Mouse (Mus musculus) bone marrow macrophage, adult 2 months (primary cell): ENCODE data around the gene Dclk3. TPM values are rescaled to one million over a fixed set of nuclear protein-coding genes. Genes with fewer than 3 reads are reported as not detected.

ENCODE experiments used
- H3K27ac ChIP-seq: 2 replicates; pipeline ENCODE4 v1.5.1; 2012; ENCODE audit warnings: low read depth, low read length; ENCODE audit not compliant: insufficient read depth
- H3K4me1 ChIP-seq: 2 replicates; pipeline ENCODE4 v1.6.1; 2012; ENCODE audit warnings: low read length; ENCODE audit not compliant: control insufficient read depth, insufficient read depth
- H3K4me3 ChIP-seq: 2 replicates; pipeline ENCODE4 v1.5.1; 2012; ENCODE audit warnings: mild to moderate bottlenecking, low read length, moderate library complexity; ENCODE audit not compliant: insufficient read depth
- CTCF ChIP-seq: IDR thresholded peaks from 2 replicates; pipeline ENCODE4 v1.5.1; 2012; ENCODE audit warnings: low read depth, mild to moderate bottlenecking, low read length, moderate library complexity
- POLR2A ChIP-seq: IDR thresholded peaks from 2 replicates; pipeline ENCODE4 v1.6.1; 2012; ENCODE audit warnings: mild to moderate bottlenecking, low read depth, low read length, borderline replicate concordance
- polyA plus RNA-seq: library from polyadenylated mRNA; stranded (reverse); fragments of >200 nt; gene quantifications from 2 replicates; pipeline ENCODE4 v1.2.4, GENCODE M21; 2012; ENCODE audit not compliant: missing spikeins, insufficient read depth, insufficient read length

Dclk3 gene
- polyA plus RNA-seq, 1 experiment = not detected

DNA sequence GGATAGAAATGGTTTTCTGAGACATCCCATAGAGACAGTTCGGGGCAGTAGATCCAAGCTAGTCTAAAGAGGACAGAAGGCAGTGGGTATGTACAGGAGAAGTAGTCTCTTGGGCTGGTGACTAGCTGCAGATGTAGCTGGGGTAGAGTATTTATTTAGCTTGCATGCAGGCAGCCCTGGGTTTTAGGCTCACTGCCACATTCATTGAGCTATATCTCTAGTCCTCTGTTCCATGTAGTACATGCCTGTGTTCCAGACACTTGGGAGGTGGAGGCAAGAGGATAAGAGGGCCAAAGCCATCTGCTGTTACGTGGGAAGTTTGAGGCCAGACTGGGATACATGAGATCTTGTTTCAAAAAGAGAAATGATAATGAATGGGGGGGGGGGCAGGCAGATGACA lies 3.5 kb upstream of the Dclk3 start:
- Histone ChIP-seq H3K4me1 (peaks cover 6% of the 10 kb centered on the region), H3K4me3 (no peak overlapping the region), H3K27ac (no peak overlapping the region)
- TF ChIP-seq POLR2A = no peak
- no peak for TF ChIP-seq CTCF

GRCm38 (mm10) chr9:111439836-111440201 lies 938 bp downstream of the Dclk3 start:
- TF ChIP-seq POLR2A = no peak
- TF ChIP-seq CTCF = no peak
- Histone ChIP-seq H3K27ac (no peak overlapping the region), H3K4me1 (no peaks in the 10 kb centered on the region), H3K4me3 (no peak overlapping the region)

- TF ChIP-seq CTCF (no peak), POLR2A (no peak)
- no peak overlapping the region for H3K27ac ChIP-seq
- H3K4me1 ChIP-seq = no peaks in the 10 kb centered on the region
Measured at GRCm38 (mm10) chr9:111440446-111440845, 1.6 kb downstream of the Dclk3 start.

GRCm38 (mm10) chr9:111441151-111441550 lies 2.3 kb downstream of the Dclk3 start:
- Histone ChIP-seq H3K27ac (no peak overlapping the region), H3K4me3 (no peak overlapping the region), H3K4me1 (no peaks in the 10 kb centered on the region)
- TF ChIP-seq CTCF (no peak), POLR2A (no peak)

More at GRCm38 (mm10) chr9:111440446-111440845, 1.6 kb downstream of the Dclk3 start:
- H3K4me3 ChIP-seq = no peak overlapping the region

- TF ChIP-seq CTCF (no peak), POLR2A (no peak)
- no peak overlapping the region for H3K27ac ChIP-seq
- no peak overlapping the region for H3K4me3 ChIP-seq
- no peaks in the 10 kb centered on the region for H3K4me1 ChIP-seq
Measured at GRCm38 (mm10) chr9:111446204-111446603, 7.3 kb downstream of the Dclk3 start.

GRCm38 (mm10) chr9:111448976-111449375 lies 10.1 kb downstream of the Dclk3 start:
- H3K27ac ChIP-seq = no peak overlapping the region
- H3K4me3 ChIP-seq = no peak overlapping the region
- no peak for TF ChIP-seq CTCF
- no peak for TF ChIP-seq POLR2A
- H3K4me1 ChIP-seq = no peaks in the 10 kb centered on the region

DNA sequence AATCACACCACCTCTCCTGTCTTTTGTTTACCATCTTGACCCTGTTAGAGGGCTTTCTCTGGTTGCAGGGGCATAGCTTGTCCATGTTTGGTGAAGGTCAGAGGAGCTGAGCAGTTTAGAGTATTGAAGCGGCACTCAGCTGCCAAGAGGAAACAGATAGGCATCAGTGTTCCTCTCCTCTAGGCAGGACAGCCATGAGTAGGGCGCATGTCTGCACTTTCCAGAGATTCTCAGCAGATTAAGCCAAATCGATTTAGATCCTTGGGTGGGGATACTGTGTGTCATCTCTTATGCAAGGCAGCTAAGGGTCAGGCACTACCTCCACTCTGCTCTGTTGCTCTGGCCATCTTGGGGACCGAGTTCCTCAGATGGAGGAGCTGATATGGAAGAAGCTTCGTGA lies 11.0 kb downstream of the Dclk3 start:
- TF ChIP-seq CTCF = no peak
- no peak for TF ChIP-seq POLR2A
- Histone ChIP-seq H3K27ac (no peak overlapping the region), H3K4me1 (no peaks in the 10 kb centered on the region), H3K4me3 (no peak overlapping the region)

DNA sequence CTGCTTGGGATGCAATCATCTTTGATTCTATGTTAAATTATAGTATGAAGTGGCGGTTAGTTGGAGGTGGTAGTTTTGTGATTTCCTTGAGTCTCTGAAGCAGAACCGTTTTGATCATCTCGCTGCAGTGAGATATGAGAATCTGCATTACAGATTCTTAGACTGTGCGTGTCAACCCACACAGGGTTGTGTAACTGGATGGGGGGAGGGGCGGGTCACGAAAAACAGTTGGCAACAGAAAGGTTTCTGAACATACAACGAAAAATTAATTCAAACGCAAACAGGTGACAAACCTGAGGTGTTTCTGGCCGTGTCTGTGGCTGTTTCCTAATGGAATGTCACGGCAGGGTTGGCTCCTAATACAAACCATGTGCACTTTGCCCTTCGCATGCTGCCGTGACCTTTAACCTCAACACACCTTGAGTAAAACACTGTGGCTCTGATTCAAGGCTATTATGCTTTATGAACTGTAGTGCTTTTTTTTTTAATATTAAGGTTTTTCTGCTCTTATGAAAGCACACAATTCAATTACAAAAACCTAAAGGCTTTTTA lies 12.0 kb downstream of the Dclk3 start:
- no peaks in the 10 kb centered on the region for H3K4me1 ChIP-seq
- TF ChIP-seq POLR2A (no peak), CTCF (no peak)
- H3K4me3 ChIP-seq = no peak overlapping the region
- no peak overlapping the region for H3K27ac ChIP-seq

- no peak overlapping the region for H3K4me3 ChIP-seq
- H3K4me1 ChIP-seq = no peaks in the 10 kb centered on the region
- H3K27ac ChIP-seq = no peak overlapping the region
- TF ChIP-seq CTCF (no peak), POLR2A (no peak)
Measured at GRCm38 (mm10) chr9:111453895-111454294, 15.0 kb downstream of the Dclk3 start.

GRCm38 (mm10) chr9:111457176-111457935 lies 18.5 kb downstream of the Dclk3 start:
- TF ChIP-seq CTCF (no peak), POLR2A (no peak)
- H3K4me3 ChIP-seq = no peak overlapping the region
- H3K4me1 ChIP-seq = peaks cover 7% of the 10 kb centered on the region
- no peak overlapping the region for H3K27ac ChIP-seq

- Histone ChIP-seq H3K4me1 (peaks cover 7% of the 10 kb centered on the region), H3K4me3 (no peak overlapping the region), H3K27ac (no peak overlapping the region)
- TF ChIP-seq CTCF (no peak), POLR2A (no peak)
Measured at GRCm38 (mm10) chr9:111457936-111458310, 19.0 kb downstream of the Dclk3 start.
